Mouse (Mus musculus) thymus, adult 2 months (tissue): ENCODE results near the gene Chd9.

ENCODE experiments used
- CTCF ChIP-seq: fragments of 200-500 bp; IDR thresholded peaks from 2 replicates; pipeline ENCODE4 v1.5.1; 2012; ENCODE audit warnings: mild to moderate bottlenecking, control low read depth, low read length, moderate library complexity, borderline replicate concordance; ENCODE audit not compliant: control insufficient read depth, poor library complexity, insufficient read depth; ENCODE audit errors: extremely low read depth
- POLR2A ChIP-seq: fragments of 200-500 bp; IDR thresholded peaks from 2 replicates; pipeline ENCODE4 v1.6.1; 2012; ENCODE audit warnings: mild to moderate bottlenecking, low read length, control low read depth, moderate library complexity; ENCODE audit not compliant: control insufficient read depth, poor library complexity, insufficient read depth; ENCODE audit errors: extremely low read depth

- TF ChIP-seq POLR2A = no peak
- no peak for TF ChIP-seq CTCF
These were observed 19.8 kb downstream of the Chd9 start for GRCm38 (mm10) chr8:90847980-90848379.
